Mouse (Mus musculus) liver, adult (tissue): ENCODE measurements around the gene Tcf3.

Source experiments
- GATA4 ChIP-seq: IDR thresholded peaks from 2 replicates; pipeline ENCODE4 v1.6.1; 2014; ENCODE audit warnings: mild to moderate bottlenecking, low read length; ENCODE audit not compliant: insufficient replicate concordance

Tcf3 gene

DNA sequence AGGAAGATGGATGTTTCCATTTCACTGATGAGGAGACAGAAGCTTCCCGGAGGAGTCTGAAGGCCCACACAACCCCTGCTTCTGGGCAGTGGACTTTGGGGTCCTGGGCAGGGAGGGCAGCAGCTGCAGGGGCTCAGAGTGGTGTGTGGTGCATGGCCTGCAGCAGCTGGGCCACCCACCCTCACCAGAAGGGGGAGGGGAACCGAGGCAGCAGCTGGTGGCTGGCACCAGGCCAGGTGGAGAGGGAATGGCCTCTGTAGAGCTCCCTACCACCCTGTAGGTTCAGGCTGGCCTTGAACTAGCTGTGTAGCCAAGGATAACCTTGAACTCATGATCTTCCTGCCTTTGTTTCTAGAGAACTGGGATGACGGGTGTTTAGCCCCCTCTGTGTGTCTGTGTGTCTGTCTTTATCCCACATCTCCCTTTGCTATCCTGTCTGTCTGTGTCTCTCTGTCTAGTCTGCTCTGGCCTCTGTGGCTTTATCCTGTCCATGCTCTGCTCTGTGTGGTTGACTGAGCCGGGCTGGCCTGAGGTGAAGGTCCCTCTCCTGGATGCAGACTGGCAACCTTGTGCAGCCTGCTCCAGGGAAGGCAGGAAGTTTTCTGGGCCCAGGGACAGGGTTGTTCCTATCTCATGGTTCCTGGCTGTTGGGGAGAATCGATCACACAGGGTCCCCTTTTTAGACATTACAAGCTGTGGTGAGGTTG is 11.0 kb upstream of the Tcf3 start:
- TF ChIP-seq GATA4 = no peak

GRCm38 (mm10) chr10:80443575-80444278 is 10.3 kb upstream of the Tcf3 start:
- no peak for TF ChIP-seq GATA4

DNA sequence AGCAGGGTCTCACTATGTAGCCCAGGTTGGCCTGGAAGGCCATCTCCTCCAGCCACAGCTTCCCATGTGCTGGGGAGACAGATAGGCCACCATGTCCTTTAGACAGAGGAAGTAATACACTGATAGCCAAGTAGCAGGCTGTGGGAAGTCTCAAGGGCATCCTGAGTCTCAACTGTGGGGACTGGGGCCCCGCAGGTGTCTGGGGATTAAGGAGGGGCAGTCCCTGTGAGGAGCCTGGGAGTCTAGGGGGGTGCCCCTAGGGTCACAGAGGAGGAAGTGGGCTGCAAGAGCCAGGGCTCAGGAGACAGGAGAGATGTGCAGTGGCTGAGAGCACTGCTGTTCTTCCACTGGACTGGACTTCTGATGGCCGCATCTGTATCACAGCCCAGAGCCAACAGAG is 9.5 kb upstream of the Tcf3 start:
- no peak for TF ChIP-seq GATA4

GRCm38 (mm10) chr10:80441598-80441997 is 8.2 kb upstream of the Tcf3 start:
- no peak for TF ChIP-seq GATA4

- no peak for TF ChIP-seq GATA4
These were observed 6.6 kb upstream of the Tcf3 start for GRCm38 (mm10) chr10:80440031-80440430.

DNA sequence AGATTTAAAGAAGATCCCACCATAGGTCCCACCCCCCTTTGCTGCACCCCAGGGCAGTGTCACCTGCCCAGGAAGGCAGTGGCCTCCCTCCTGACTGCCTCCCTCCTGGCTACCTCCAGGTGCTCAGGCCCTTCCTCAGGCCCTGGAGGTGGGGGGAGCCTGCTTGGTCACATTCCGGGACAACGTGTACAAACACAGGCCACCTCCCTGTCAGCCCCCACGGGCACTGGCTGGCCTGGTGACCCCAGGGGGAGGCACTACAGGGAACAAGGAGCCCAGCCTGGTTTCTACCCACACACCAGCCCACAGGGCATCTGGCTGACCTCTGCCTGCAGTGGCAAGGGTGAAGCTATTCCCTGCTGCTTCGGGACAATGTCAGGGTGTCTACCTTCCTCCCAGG is 4.5 kb upstream of the Tcf3 start:
- no peak for TF ChIP-seq GATA4

DNA sequence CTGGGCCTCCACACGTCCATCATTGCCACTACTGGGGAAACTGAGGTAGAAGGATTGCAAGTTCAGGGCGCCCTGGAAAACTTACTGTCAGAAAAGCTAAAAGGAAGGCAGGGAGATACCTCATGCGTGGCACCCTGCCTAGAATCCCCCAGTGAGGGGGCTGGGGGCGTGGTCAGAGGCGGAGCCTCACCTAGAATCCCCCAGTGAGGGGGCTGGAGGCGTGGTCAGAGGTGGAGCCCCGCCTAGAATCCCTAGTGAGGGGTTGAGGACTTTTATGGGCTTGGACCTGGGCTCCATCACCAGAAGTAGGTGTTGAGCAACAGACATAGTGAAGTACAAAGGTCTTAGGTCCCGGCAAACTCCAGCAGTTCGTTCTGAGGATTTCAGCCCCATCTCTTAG is 2.8 kb upstream of the Tcf3 start:
- no peak for TF ChIP-seq GATA4

GRCm38 (mm10) chr10:80435764-80436163 is 2.3 kb upstream of the Tcf3 start:
- no peak for TF ChIP-seq GATA4

GRCm38 (mm10) chr10:80434823-80435222 is 1.4 kb upstream of the Tcf3 start:
- TF ChIP-seq GATA4 = no peak

GRCm38 (mm10) chr10:80434233-80434592 is 766 bp upstream of the Tcf3 start:
- no peak for TF ChIP-seq GATA4

DNA sequence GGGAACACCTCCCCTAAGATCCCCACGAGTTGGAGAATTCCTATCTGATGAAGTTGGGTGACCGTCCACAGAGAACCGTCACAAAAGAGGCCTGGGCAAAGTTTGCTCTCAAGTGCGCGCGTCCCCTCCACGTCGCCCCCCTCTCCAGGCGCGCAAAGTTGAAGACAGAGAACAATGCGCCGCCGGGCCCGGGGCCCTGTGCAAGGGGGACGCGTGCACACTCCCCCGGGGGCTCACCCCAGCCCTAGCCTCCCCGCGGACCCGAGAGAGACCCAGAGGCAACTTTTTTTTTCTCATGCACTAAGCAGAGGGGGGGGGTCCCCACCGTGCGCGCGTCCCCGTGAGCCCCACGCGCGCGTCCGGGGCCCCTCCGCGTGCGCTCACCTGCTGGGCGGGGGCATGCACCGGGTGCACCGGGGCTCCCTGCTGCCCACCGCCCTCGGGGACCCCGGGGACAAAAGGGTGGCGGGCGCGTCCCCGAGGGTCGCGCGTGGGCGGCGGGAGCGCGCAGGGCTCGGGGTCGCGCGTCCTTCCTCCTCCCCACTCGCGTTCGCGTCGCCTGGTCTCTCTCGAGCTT is 423 bp downstream of the Tcf3 start:
- no peak for TF ChIP-seq GATA4

- no peak for TF ChIP-seq GATA4
These were observed 1.1 kb downstream of the Tcf3 start for GRCm38 (mm10) chr10:80432387-80432785.

GRCm38 (mm10) chr10:80431570-80432386 is 1.7 kb downstream of the Tcf3 start:
- no peak for TF ChIP-seq GATA4

DNA sequence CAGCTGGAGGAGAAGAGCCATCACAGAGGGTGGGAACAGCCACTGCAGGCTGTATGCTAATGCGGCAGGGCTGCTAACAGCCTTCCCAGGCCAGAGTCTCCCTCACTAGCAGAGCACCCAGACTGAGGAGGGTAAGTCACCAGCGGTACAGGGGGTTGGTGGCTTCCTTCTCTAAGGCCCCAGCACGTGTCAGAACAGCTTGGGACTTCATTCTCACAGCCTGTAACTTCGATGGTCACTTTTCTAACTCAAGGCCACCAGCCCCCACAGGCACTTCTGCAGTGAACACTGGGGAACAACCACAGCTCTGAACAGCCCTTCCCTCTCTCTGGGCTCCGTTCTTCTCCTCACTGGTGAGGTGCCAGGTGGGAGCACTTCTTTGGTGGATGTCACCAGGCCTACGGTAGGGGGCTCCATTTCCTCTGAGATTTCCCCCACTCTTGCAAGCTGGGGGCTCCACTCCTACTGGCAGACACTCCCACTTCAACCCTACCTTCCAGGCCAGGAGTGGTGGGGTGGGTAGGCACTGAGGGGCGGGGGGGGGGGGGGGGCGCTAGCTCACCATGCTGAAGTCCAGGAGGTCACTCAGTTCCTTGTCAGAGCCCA is 3.0 kb downstream of the Tcf3 start:
- no peak for TF ChIP-seq GATA4

DNA sequence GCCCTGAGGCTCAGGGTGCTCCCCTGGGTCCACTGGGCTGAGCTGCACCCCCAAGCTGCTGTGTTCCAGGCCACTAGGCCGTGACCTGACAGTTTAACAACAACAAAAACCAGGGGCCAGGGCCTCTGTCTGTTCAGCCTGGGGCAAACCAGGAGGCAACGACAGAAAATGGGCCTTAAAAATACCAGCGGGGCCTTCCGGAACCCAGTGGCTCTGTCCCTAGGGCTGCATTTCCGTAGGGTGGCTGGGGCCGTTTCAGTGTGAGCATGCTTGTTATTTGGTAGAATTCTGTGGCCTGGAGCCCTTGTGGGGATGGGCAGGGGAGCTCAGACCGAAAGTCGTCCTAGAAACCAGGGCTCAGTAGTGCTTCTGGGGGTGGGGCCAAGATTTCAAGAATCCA is 3.6 kb downstream of the Tcf3 start:
- no peak for TF ChIP-seq GATA4

- TF ChIP-seq GATA4 = no peak
These were observed 8.4 kb downstream of the Tcf3 start for GRCm38 (mm10) chr10:80425041-80425440.

DNA sequence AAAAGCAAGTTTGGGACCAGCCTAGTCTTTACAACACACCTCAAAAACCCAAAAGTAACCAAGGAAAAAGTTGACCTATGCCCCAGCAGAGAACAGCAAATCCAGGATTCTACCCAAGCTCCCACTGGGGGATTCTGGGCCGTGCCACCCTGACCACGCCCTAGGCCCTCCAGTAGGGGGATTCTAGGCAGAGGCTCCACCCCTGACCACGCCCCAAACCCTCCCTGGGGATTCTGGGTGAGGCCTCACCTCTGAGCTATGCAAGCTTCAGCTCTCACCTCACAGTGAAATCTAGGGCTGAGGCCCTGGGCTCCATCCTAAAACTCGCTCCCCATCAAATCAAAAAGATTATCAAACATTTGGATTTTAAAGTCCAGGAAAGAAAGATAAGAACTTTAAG is 9.9 kb downstream of the Tcf3 start:
- no peak for TF ChIP-seq GATA4
